Mouse (Mus musculus): ENCODE data around the gene Gabarapl2.

GRCm38 (mm10) chr8:111951936-111952335, 11.4 kb downstream of the Gabarapl2 start:
- no peak for TF ChIP-seq CTCF (IDR thresholded peaks at IDR 0.05; ENCODE audit: extremely low read depth, insufficient read depth, low read length)
- TF ChIP-seq POLR2A (IDR thresholded peaks at IDR 0.05; ENCODE audit: extremely low read depth, insufficient read depth, low read length), result no peak

Data from cortical plate, adult 2 months (tissue).